Comparison of ENCODE assay signal across 25 mouse cellular contexts in genomic region chr15:88989236-88989635, GRCm38 (mm10). TPM values are rescaled to one million over a fixed set of nuclear protein-coding genes. Genes with fewer than 3 reads are reported as not detected.
DNase-seq lines count a peak whose midpoint lies in the region; ATAC-seq lines count a peak whose summit lies in the region.
"Had no signal": no experiment of that assay in that cellular context is flagged by ENCODE, and none has a peak within 500 bp of the region (broad histone marks: within the 10 kb centered on the region; RNA-seq: fewer than 3 reads in every experiment).

No protein-coding gene starts in this region.

- no peak for ATAC-seq in embryonic facial prominence, embryonic 14.5 days (ENCODE audit: low read depth)
- ATAC-seq in midbrain, embryonic 16.5 days, result no peak
- ATAC-seq: hindbrain, postnatal 0 days; midbrain, embryonic 13.5 days had no signal

- H3K27me3 ChIP-seq in embryonic facial prominence, embryonic 14.5 days (replicated peaks; ENCODE audit: control insufficient read depth, insufficient read depth, low read length), result no peaks in the 10 kb centered on the region
- H3K27me3 ChIP-seq in embryonic facial prominence, embryonic 10.5 days (replicated peaks; ENCODE audit: low read depth, poor library complexity, severe bottlenecking), result no peaks in the 10 kb centered on the region
- no peaks in the 10 kb centered on the region for H3K27me3 ChIP-seq in midbrain, embryonic 16.5 days (ENCODE audit: control insufficient read depth, insufficient read depth, low read depth, low read length)
- H3K27me3 ChIP-seq: limb, embryonic 12.5 days; liver, embryonic 13.5 days; midbrain, embryonic 13.5 days had no signal

- H3K9me3 ChIP-seq in embryonic facial prominence, embryonic 14.5 days (ENCODE audit: control insufficient read depth, low read length), result no peaks in the 10 kb centered on the region
- H3K9me3 ChIP-seq in embryonic facial prominence, embryonic 10.5 days, result no peaks in the 10 kb centered on the region
- no peaks in the 10 kb centered on the region for H3K9me3 ChIP-seq in midbrain, embryonic 16.5 days (replicated peaks; ENCODE audit: control insufficient read depth, low read length, poor library complexity, severe bottlenecking)
- H3K9me3 ChIP-seq: limb, embryonic 12.5 days; liver, embryonic 13.5 days; midbrain, embryonic 13.5 days had no signal

- WGBS in embryonic facial prominence, embryonic 14.5 days, result 36% methylated on average over 2 of the region's 2 CpGs
- 76% methylated on average over 2 of the region's 2 CpGs for WGBS in embryonic facial prominence, embryonic 10.5 days
- 7% methylated on average over 2 of the region's 2 CpGs for WGBS in large intestine, adult 2 months
- WGBS in midbrain, embryonic 16.5 days, result 84% methylated on average over 2 of the region's 2 CpGs

- no peaks in the 10 kb centered on the region for H3K36me3 ChIP-seq in embryonic facial prominence, embryonic 14.5 days (ENCODE audit: control insufficient read depth, insufficient read depth, low read length)
- no peaks in the 10 kb centered on the region for H3K36me3 ChIP-seq in embryonic facial prominence, embryonic 10.5 days (replicated peaks)
- H3K36me3 ChIP-seq in midbrain, embryonic 16.5 days (ENCODE audit: control insufficient read depth, insufficient read depth, low read length), result no peaks in the 10 kb centered on the region
- H3K36me3 ChIP-seq: limb, embryonic 12.5 days; liver, embryonic 13.5 days; midbrain, embryonic 13.5 days had no signal

- no peak overlapping the region for H3K9ac ChIP-seq in embryonic facial prominence, embryonic 14.5 days (ENCODE audit: low read depth, low read length)
- no peak overlapping the region for H3K9ac ChIP-seq in midbrain, embryonic 16.5 days (ENCODE audit: low read depth, low read length)
- H3K9ac ChIP-seq: limb, embryonic 12.5 days; liver, embryonic 13.5 days; midbrain, embryonic 13.5 days had no signal

- peak; percentile 8 for DNase-seq in embryonic facial prominence, embryonic 14.5 days (ENCODE audit: low spot score)
- no peak for DNase-seq in embryonic facial prominence, embryonic 10.5 days (ENCODE audit: low spot score)
- peak; percentile 28 to 31 for DNase-seq in urinary bladder, adult 18-20 months (ENCODE audit: low spot score in 2 of 2)
- no peak for DNase-seq in urinary bladder, postnatal 4 days (ENCODE audit: low spot score in 2 of 2)
- peak; percentile 2 for DNase-seq in large intestine, adult 2 months (ENCODE audit: low read depth, low spot score)
- DNase-seq in urinary bladder, postnatal 36 days (ENCODE audit: low spot score in 2 of 2), result peak; percentile 33 to 50
- DNase-seq in MN1 (ENCODE audit: low spot score), result no peak
- DNase-seq: B cell, adult 2 months; cerebellum, adult 11 months; cerebellum, postnatal 25 days; heart, adult 18-20 months; kidney, adult 18-20 months; layer of hippocampus, adult 9-11 months; liver, embryonic 13.5 days; spleen, adult 18-20 months; thymus, adult 2 months had no signal

- no peak overlapping the region for H3K4me3 ChIP-seq in embryonic facial prominence, embryonic 14.5 days (ENCODE audit: low read depth, low read length)
- H3K4me3 ChIP-seq in embryonic facial prominence, embryonic 10.5 days, result no peak overlapping the region
- no peak overlapping the region for H3K4me3 ChIP-seq in midbrain, embryonic 16.5 days (ENCODE audit: low read depth, low read length)
- H3K4me3 ChIP-seq: limb, embryonic 12.5 days; liver, embryonic 13.5 days; midbrain, embryonic 13.5 days had no signal

- H3K4me2 ChIP-seq in embryonic facial prominence, embryonic 14.5 days (ENCODE audit: low read depth, low read length), result no peak overlapping the region
- H3K4me2 ChIP-seq in midbrain, embryonic 16.5 days (ENCODE audit: low read length), result no peak overlapping the region
- H3K4me2 ChIP-seq: limb, embryonic 12.5 days; liver, embryonic 13.5 days; midbrain, embryonic 13.5 days had no signal

- H3K27ac ChIP-seq in embryonic facial prominence, embryonic 14.5 days (replicated peaks; ENCODE audit: low read depth, low read length), result no peak overlapping the region
- H3K27ac ChIP-seq in embryonic facial prominence, embryonic 10.5 days (replicated peaks), result no peak overlapping the region
- no peak overlapping the region for H3K27ac ChIP-seq in midbrain, embryonic 16.5 days (ENCODE audit: low read length)
- H3K27ac ChIP-seq: hindbrain, postnatal 0 days; limb, embryonic 12.5 days; liver, embryonic 13.5 days; macrophage; midbrain, embryonic 13.5 days had no signal

- no peaks in the 10 kb centered on the region for H3K4me1 ChIP-seq in embryonic facial prominence, embryonic 14.5 days (ENCODE audit: control insufficient read depth, insufficient read depth, low read length)
- H3K4me1 ChIP-seq in embryonic facial prominence, embryonic 10.5 days, result no peaks in the 10 kb centered on the region
- no peaks in the 10 kb centered on the region for H3K4me1 ChIP-seq in midbrain, embryonic 16.5 days (ENCODE audit: control insufficient read depth, insufficient read depth, low read length)
- H3K4me1 ChIP-seq: limb, embryonic 12.5 days; liver, embryonic 13.5 days; midbrain, embryonic 13.5 days had no signal

RNA-seq across cellular contexts. Expression of gene Mov10l1, which starts 6.5 kb away (rescaled TPM):
- polyA plus RNA-seq in embryonic facial prominence, embryonic 14.5 days (2014; fragmentation: Nextera tagmentation; extraction: Ambion mirVana), result 0.26 and 0.50 TPM in 2 replicates
- polyA plus RNA-seq in embryonic facial prominence, embryonic 10.5 days (2016; fragmentation: Nextera tagmentation; extraction: Ambion mirVana), result not detected in 2 replicates
- not detected in 2 replicates for polyA plus RNA-seq in large intestine, adult 2 months (2012; rRNA removed)
- not detected in 2 replicates for polyA plus RNA-seq in midbrain, embryonic 16.5 days (2015; fragmentation: Nextera tagmentation; extraction: Ambion mirVana)
- polyA plus RNA-seq: brain, embryonic 14.5 days; hindbrain, postnatal 0 days; limb, embryonic 12.5 days; liver, embryonic 13.5 days; macrophage; midbrain, embryonic 13.5 days; stomach, embryonic 14.5 days had no signal

RNA-seq across cellular contexts. Expression of gene Mlc1, which starts 10.4 kb away (rescaled TPM):
- 0.26 and 0.33 TPM in 2 replicates for polyA plus RNA-seq in embryonic facial prominence, embryonic 14.5 days (2014; fragmentation: Nextera tagmentation; extraction: Ambion mirVana)
- polyA plus RNA-seq in embryonic facial prominence, embryonic 10.5 days (2016; fragmentation: Nextera tagmentation; extraction: Ambion mirVana), result 1.0 and 1.5 TPM in 2 replicates
- polyA plus RNA-seq in large intestine, adult 2 months (2012; rRNA removed), result 0.04 and 0.05 TPM in 2 replicates
- 21.0 and 31.5 TPM in 2 replicates for polyA plus RNA-seq in midbrain, embryonic 16.5 days (2015; fragmentation: Nextera tagmentation; extraction: Ambion mirVana)
- polyA plus RNA-seq: heart, embryonic 14.5 days; limb, embryonic 12.5 days; macrophage; stomach, embryonic 14.5 days had no signal

RNA-seq across cellular contexts. Expression of gene Ttll8, which starts 35.0 kb away (rescaled TPM):
- 0.17 TPM in 1 of 2 replicates, not detected in the other for polyA plus RNA-seq in embryonic facial prominence, embryonic 14.5 days (2014; fragmentation: Nextera tagmentation; extraction: Ambion mirVana)
- not detected in 2 replicates for polyA plus RNA-seq in embryonic facial prominence, embryonic 10.5 days (2016; fragmentation: Nextera tagmentation; extraction: Ambion mirVana)
- polyA plus RNA-seq in large intestine, adult 2 months (2012; rRNA removed), result not detected in 2 replicates
- polyA plus RNA-seq in midbrain, embryonic 16.5 days (2015; fragmentation: Nextera tagmentation; extraction: Ambion mirVana), result 0.16 and 0.34 TPM in 2 replicates
- polyA plus RNA-seq: embryonic facial prominence, embryonic 11.5 days; heart, embryonic 14.5 days; limb, embryonic 12.5 days; liver, embryonic 13.5 days; macrophage; midbrain, embryonic 13.5 days; stomach, embryonic 14.5 days had no signal

Comparison
In these comparisons a context has a peak if more than half of its experiments do, and no peak if none do; other contexts are left out.
1. DNase-seq: peak in embryonic facial prominence, embryonic 14.5 days (single experiment), urinary bladder, adult 18-20 months (2 of 2), large intestine, adult 2 months (single experiment) and urinary bladder, postnatal 36 days (2 of 2); none in embryonic facial prominence, embryonic 10.5 days (single experiment), urinary bladder, postnatal 4 days (0 of 2) and MN1 (single experiment).